Mouse (Mus musculus) hematopoietic multipotent progenitor cell, adult 10-12 weeks (in vitro differentiated cells): Measurements from ENCODE around the gene Ccl7. TPM values are rescaled to one million over a fixed set of nuclear protein-coding genes. Genes with fewer than 3 reads are reported as not detected.

Experiments used
- polyA plus RNA-seq: library from polyadenylated mRNA; stranded (reverse); fragments of >175 nt; gene quantifications from 2 replicates; pipeline ENCODE4 v1.2.3, GENCODE M21; 2012; ENCODE audit warnings: low replicate concordance

Gene Ccl7
- polyA plus RNA-seq, result not detected in 2 replicates

DNA sequence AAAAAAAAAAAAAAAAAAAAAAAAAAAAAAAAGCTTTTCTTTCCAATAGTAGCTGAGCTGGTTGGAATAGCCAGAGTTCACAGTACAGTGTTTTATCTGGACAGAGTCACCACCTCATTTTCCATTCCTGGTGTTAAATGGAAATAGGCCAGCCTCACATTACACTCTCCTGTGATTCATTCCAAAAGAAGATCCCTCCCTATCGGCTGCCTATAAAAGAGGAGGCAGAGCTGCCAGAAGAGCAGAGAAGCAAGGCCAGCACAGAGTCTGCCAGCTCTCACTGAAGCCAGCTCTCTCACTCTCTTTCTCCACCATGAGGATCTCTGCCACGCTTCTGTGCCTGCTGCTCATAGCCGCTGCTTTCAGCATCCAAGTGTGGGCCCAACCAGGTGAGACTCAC is at the start of gene Ccl7:
Gene Ccl7, plus strand, starts transcription at position 242 of the 400 bp plus-strand sequence.

DNA sequence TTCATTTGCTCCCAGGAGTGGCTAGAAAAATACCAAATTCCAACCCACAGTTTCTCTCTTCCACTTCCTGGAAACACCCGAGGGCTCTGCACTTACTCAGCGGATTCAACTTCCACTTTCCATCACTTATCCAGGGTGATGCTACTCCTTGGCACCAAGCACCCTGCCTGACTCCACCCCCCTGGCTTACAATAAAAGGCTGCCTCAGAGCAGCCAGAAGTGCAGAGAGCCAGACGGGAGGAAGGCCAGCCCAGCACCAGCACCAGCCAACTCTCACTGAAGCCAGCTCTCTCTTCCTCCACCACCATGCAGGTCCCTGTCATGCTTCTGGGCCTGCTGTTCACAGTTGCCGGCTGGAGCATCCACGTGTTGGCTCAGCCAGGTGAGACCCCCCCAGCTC is 10.2 kb upstream of the Ccl7 start, which contains the start of gene Ccl2:
Gene Ccl2, plus strand, starts transcription at position 216 of the 400 bp plus-strand sequence.

DNA sequence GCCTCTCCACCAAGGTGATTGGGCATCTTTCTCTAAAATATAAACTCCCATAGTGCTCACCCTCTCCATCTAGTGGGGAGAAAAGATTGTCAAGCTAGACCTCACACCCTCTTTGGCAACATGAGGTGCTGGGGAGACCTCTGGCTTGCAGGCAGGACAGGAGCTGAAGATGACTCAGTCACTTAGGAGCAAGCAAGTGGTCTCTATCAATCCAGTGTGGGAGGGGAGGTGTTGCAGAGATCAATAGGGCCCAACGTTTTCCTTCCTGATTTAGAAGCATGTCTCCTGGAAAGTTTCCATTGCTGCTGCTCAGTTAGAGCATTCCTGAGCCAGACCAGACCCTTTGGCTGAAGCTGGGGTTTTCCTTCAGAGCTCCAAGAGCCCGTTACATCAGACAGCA is 7.0 kb upstream of the Ccl7 start, which contains the start of gene Gm17268:
Gene Gm17268, minus strand, starts transcription at position 28 of the 400 bp plus-strand sequence.

DNA sequence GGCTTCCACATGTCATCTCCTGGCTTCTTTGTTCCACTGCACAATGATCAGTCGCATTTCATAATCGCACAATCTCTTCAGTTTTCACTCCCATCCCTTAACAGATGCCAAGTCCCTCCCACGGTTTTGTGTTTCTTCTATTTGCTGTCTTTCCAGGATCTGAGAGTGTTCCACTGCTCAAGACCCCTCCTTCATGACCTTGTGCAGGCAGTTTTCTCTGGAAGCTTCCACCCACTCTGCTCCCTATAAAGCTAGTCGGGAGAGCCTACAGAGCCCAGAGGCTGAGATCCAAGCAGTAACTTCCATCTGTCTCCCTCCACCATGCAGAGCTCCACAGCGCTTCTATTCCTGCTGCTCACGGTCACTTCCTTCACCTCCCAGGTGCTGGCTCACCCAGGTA is 12.1 kb downstream of the Ccl7 start, which contains the start of gene Ccl11:
Gene Ccl11, plus strand, starts transcription at position 178 of the 400 bp plus-strand sequence.

Other genes with a start within 250 kb of the Ccl7 start
- gene 5530401A14Rik, start 185.0 kb upstream of the Ccl7 start, polyA plus RNA-seq, result not detected in 2 replicates
- gene Asic2, start 77.3 kb upstream of the Ccl7 start, polyA plus RNA-seq, result not detected in 2 replicates
- gene Ccl2, start 10.1 kb upstream of the Ccl7 start, polyA plus RNA-seq, result 0.29 and 0.40 TPM in 2 replicates
- not detected in 2 replicates for gene Gm17268, start 7.2 kb upstream of the Ccl7 start, polyA plus RNA-seq
- gene Ccl11, start 12.1 kb downstream of the Ccl7 start, polyA plus RNA-seq, result not detected in 2 replicates
- gene Ccl12, start 56.1 kb downstream of the Ccl7 start, polyA plus RNA-seq, result not detected in 2 replicates
- gene Ccl8, start 69.5 kb downstream of the Ccl7 start, polyA plus RNA-seq, result not detected in 2 replicates